Comparison of ENCODE assay signal across 12 mouse cellular contexts in the genomic region with DNA sequence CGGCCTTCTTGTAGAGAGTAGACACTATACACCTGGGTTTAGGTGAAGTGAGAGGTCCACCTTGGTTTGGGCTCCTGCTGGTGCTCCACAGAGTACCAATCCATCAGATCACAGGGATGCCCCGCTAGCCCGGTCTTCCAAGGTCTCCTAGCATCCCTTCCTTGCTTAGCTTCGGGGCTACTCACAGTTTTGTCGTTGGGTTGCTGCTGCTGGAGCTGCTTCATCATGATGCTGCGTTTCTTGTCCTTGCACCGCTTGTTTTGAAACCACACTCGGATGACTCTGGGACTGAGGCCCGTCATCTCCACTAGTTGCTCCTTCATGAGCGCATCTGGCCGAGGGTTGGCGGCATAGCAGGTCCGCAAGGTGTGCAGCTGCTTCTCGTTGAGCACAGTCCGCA. TPM values are rescaled to one million over a fixed set of nuclear protein-coding genes. Genes with fewer than 3 reads are reported as not detected.
A peak's percentile ranks its signal among the peaks of the same experiment; 100 is the strongest.
DNase-seq lines count a peak whose midpoint lies in the region; ATAC-seq lines count a peak whose summit lies in the region.
"Had no signal": no experiment of that assay in that cellular context is flagged by ENCODE, and none has a peak within 500 bp of the region (broad histone marks: within the 10 kb centered on the region; RNA-seq: fewer than 3 reads in every experiment).

No protein-coding gene starts in this region.

- H3K9ac ChIP-seq in hindbrain, embryonic 13.5 days = peak overlapping the region; percentile 43; the same call in 1 of the 2 replicates
- peak overlapping the region; percentile 64 for H3K9ac ChIP-seq in neural tube, embryonic 13.5 days
- H3K9ac ChIP-seq: limb, embryonic 15.5 days had no signal

- H3K9me3 ChIP-seq in embryonic facial prominence, embryonic 10.5 days = no peaks in the 10 kb centered on the region
- H3K9me3 ChIP-seq in hindbrain, embryonic 13.5 days = no peaks in the 10 kb centered on the region
- H3K9me3 ChIP-seq in neural tube, embryonic 13.5 days = no peaks in the 10 kb centered on the region
- H3K9me3 ChIP-seq: limb, embryonic 15.5 days had no signal

- peaks cover 33% of the 10 kb centered on the region for H3K4me1 ChIP-seq in embryonic facial prominence, embryonic 10.5 days
- peaks cover 4% of the 10 kb centered on the region; the same call in 1 of the 2 replicates for H3K4me1 ChIP-seq in hindbrain, embryonic 13.5 days (replicated peaks)
- H3K4me1 ChIP-seq in neural tube, embryonic 13.5 days (replicated peaks) = no peaks in the 10 kb centered on the region
- H3K4me1 ChIP-seq: limb, embryonic 15.5 days had no signal

- ATAC-seq in hindbrain, embryonic 13.5 days (ENCODE audit: low FRiP score) = no peak
- ATAC-seq in neural tube, embryonic 13.5 days (ENCODE audit: low read depth) = no peak
- no peak for ATAC-seq in frontal cortex, adult (ENCODE audit: low TSS enrichment)

- peak overlapping the region; percentile 68 for H3K4me3 ChIP-seq in embryonic facial prominence, embryonic 10.5 days
- H3K4me3 ChIP-seq in hindbrain, embryonic 13.5 days = peak overlapping the region; percentile 6
- H3K4me3 ChIP-seq in neural tube, embryonic 13.5 days = peak overlapping the region; percentile 33
- H3K4me3 ChIP-seq: limb, embryonic 15.5 days had no signal

- DNase-seq in embryo, embryonic 9.5 days (ENCODE audit: extremely low spot score) = peak; percentile 40
- no peak for DNase-seq in embryo, embryonic 11 days
- DNase-seq in embryonic facial prominence, embryonic 10.5 days (ENCODE audit: low spot score) = no peak
- DNase-seq in cerebellum, postnatal 4 days (ENCODE audit: low spot score in 2 of 2) = no peak
- no peak for DNase-seq in right cerebral cortex, adult 18-20 months
- DNase-seq: kidney, postnatal 4 days; lung, postnatal 10 days; right cerebral cortex, postnatal 25 days had no signal

- peaks cover 5% of the 10 kb centered on the region; the same call in 1 of the 2 replicates for H3K36me3 ChIP-seq in embryonic facial prominence, embryonic 10.5 days (replicated peaks)
- no peaks in the 10 kb centered on the region for H3K36me3 ChIP-seq in hindbrain, embryonic 13.5 days
- H3K36me3 ChIP-seq in neural tube, embryonic 13.5 days = no peaks in the 10 kb centered on the region
- H3K36me3 ChIP-seq: limb, embryonic 15.5 days had no signal

- H3K27ac ChIP-seq in embryonic facial prominence, embryonic 10.5 days (replicated peaks) = peak overlapping the region; percentile 8; the same call in 1 of the 2 replicates
- no peak overlapping the region for H3K27ac ChIP-seq in hindbrain, embryonic 13.5 days
- H3K27ac ChIP-seq in neural tube, embryonic 13.5 days (replicated peaks) = peak overlapping the region; percentile 71
- H3K27ac ChIP-seq: limb, embryonic 15.5 days had no signal

- H3K27me3 ChIP-seq in embryonic facial prominence, embryonic 10.5 days (replicated peaks; ENCODE audit: low read depth, poor library complexity, severe bottlenecking) = peaks cover 97% of the 10 kb centered on the region
- H3K27me3 ChIP-seq in hindbrain, embryonic 13.5 days = peaks cover 93% of the 10 kb centered on the region
- peaks cover 95% of the 10 kb centered on the region for H3K27me3 ChIP-seq in neural tube, embryonic 13.5 days

- WGBS in embryonic facial prominence, embryonic 10.5 days = 5% methylated on average over 15 of the region's 15 CpGs
- WGBS in hindbrain, embryonic 13.5 days = 2% methylated on average over 15 of the region's 15 CpGs
- WGBS in neural tube, embryonic 13.5 days = 3% methylated on average over 15 of the region's 15 CpGs

- H3K4me2 ChIP-seq in hindbrain, embryonic 13.5 days = peak overlapping the region; percentile 25
- H3K4me2 ChIP-seq in neural tube, embryonic 13.5 days = peak overlapping the region; percentile 47
- H3K4me2 ChIP-seq: limb, embryonic 15.5 days had no signal

RNA-seq across cellular contexts. Expression of a gene that starts 6.6 kb away (rescaled TPM):
- 49.5 and 58.7 TPM in 2 replicates for polyA plus RNA-seq in embryonic facial prominence, embryonic 10.5 days (2016; fragmentation: Nextera tagmentation; extraction: Ambion mirVana)
- polyA plus RNA-seq in hindbrain, embryonic 13.5 days (2015; fragmentation: Nextera tagmentation; extraction: Ambion mirVana) = 43.3 and 51.8 TPM in 2 replicates
- 133 and 169 TPM in 2 replicates for polyA plus RNA-seq in neural tube, embryonic 13.5 days (2015; fragmentation: Nextera tagmentation; extraction: Ambion mirVana)

Comparison
In these comparisons a context has a peak if more than half of its experiments do, and no peak if none do; other contexts are left out.
1. H3K4me3 ChIP-seq: peak in every context shown above with its lines; median percentile 68 in embryonic facial prominence, embryonic 10.5 days; 33 in neural tube, embryonic 13.5 days; 6 in hindbrain, embryonic 13.5 days.